Mouse (Mus musculus) adrenal gland, postnatal 10 days (tissue): ENCODE results near the gene Nfix. TPM values are rescaled to one million over a fixed set of nuclear protein-coding genes. Genes with fewer than 3 reads are reported as not detected.

Source experiments
- DNase-seq: peaks from one replicate; pipeline ENCODE4 v3.0.0; 2021; ENCODE audit warnings: mixed read lengths
- long read RNA-seq, 2 experiments: library from polyadenylated mRNA; stranded (forward); transcript quantifications; one replicate each; pipeline ENCODE4 v2.0.0; 2021
- total RNA-seq, 2 experiments: library from RNA; stranded (reverse); gene quantifications; 2 replicates each; pipeline ENCODE4 v1.2.3; 2021

Gene Nfix
- 100 to 1,000 TPM; 145 to 200 TPM for total RNA-seq
- long read RNA-seq, experiment 1, transcript Nfix-202 (10 exons, 1,728 nt), result major isoform, 44 of 113 reads
- long read RNA-seq, experiment 1, transcript Nfix-201 (9 exons, 1,403 nt), result minor isoform, 24 of 113 reads
- long read RNA-seq, experiment 1, partial matches to known transcripts, result 13 of 113 reads
- long read RNA-seq, experiment 1, other reads (novel, unspliced or antisense), result 32 of 113 reads
- long read RNA-seq, experiment 2, transcript Nfix-202 (10 exons, 1,728 nt), result major isoform, 10 of 36 reads
- long read RNA-seq, experiment 2, transcript Nfix-201 (9 exons, 1,403 nt), result minor isoform, 7 of 36 reads
- long read RNA-seq, experiment 2, partial matches to known transcripts, result 3 of 36 reads
- long read RNA-seq, experiment 2, other reads (novel, unspliced or antisense), result 16 of 36 reads

GRCm38 (mm10) chr8:84799999-84800831, at the start of gene Nfix:
Gene Nfix, minus strand, starts transcription at chr8:84800344.
- peak; percentile 82 for DNase-seq

- peak; percentile 18 for DNase-seq
Measured at GRCm38 (mm10) chr8:84847684-84848435, 47.7 kb upstream of the Nfix start.

- DNase-seq, result peak; percentile 99
Measured at GRCm38 (mm10) chr8:84846722-84847572, 46.8 kb upstream of the Nfix start, which contains the start of gene Calr. Gene Calr, minus strand, starts transcription at chr8:84846934.

GRCm38 (mm10) chr8:84846094-84846721, 46.1 kb upstream of the Nfix start:
- no peak for DNase-seq

- peak; percentile 61 for DNase-seq
Measured at GRCm38 (mm10) chr8:84845355-84846093, 45.4 kb upstream of the Nfix start.

GRCm38 (mm10) chr8:84844397-84845070, 44.4 kb upstream of the Nfix start:
- DNase-seq, result no peak

GRCm38 (mm10) chr8:84841514-84841913, 41.4 kb upstream of the Nfix start:
- no peak for DNase-seq

- DNase-seq, result peak; percentile 93
Measured at GRCm38 (mm10) chr8:84840248-84840999, 40.3 kb upstream of the Nfix start, which contains the start of gene Rad23a. Gene Rad23a, minus strand, starts transcription at chr8:84840665.

GRCm38 (mm10) chr8:84839875-84840247, 39.7 kb upstream of the Nfix start:
- DNase-seq, result no peak

GRCm38 (mm10) chr8:84839411-84839810, 39.3 kb upstream of the Nfix start:
- DNase-seq, result no peak

GRCm38 (mm10) chr8:84838513-84838912, 38.4 kb upstream of the Nfix start:
- no peak for DNase-seq

- DNase-seq, result no peak
Measured at GRCm38 (mm10) chr8:84837912-84838470, 37.8 kb upstream of the Nfix start.

- no peak for DNase-seq
Measured at GRCm38 (mm10) chr8:84837149-84837911, 37.2 kb upstream of the Nfix start.

GRCm38 (mm10) chr8:84834866-84835855, 35.0 kb upstream of the Nfix start:
- DNase-seq, result peak; percentile 63

GRCm38 (mm10) chr8:84834002-84834865, 34.1 kb upstream of the Nfix start:
- no peak for DNase-seq
